Mouse (Mus musculus): ENCODE results near the gene Olfr1504.
"Not testable (repeated sequence)": the region's sequence is repeated elsewhere in the genome, so short reads cannot be mapped to it uniquely, and the experiment has no call there.

Gene Olfr1504

DNA sequence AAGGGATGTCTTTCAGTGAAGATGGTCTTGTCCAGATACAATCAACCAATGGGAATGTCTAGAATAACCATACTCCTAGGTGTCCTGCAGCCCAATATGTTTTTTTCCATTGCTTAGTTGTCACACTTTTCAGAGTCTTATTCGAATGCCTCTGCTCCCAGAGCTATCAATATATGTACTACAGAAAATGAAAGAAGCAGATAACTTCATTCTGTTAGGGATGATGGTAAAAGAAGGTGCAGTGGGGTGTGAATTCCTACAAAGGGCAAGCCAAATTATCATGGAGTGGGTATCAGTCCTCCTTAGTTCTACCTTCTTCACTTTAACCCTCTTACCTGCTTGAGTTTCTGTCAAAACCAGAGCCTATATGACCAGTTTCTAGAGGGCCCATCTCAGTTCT, at the start of gene Olfr1504:
Olfr1504 (minus strand) TSS at position 101 of the 400 bp plus-strand sequence.
- in situ Hi-C loops (cut with MboI, MseI) = no loop called here

DNA sequence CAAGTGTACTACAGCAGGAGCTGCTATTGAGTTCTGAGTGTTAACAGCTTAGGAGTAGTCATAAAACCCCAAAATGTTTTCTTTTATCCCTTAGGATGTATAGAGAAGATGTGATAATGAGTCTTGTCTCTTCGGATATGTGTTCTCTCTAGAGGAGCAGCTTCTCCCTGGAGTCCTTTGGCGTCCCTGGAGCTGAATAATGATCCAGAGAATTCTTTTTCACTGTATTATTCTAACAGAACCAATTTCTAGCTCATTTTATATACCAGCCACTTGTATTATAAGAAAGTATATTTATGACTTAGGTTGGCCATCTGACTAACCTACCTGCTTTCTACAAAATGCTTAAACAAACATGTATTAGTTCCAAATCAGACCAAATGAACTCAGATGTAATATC, 15.5 kb upstream of the Olfr1504 start, which contains the start of gene Olfr1505:
Olfr1505 (plus strand) TSS at position 301 of the 400 bp plus-strand sequence.
- in situ Hi-C loops (cut with MboI, MseI) = no loop called here

DNA sequence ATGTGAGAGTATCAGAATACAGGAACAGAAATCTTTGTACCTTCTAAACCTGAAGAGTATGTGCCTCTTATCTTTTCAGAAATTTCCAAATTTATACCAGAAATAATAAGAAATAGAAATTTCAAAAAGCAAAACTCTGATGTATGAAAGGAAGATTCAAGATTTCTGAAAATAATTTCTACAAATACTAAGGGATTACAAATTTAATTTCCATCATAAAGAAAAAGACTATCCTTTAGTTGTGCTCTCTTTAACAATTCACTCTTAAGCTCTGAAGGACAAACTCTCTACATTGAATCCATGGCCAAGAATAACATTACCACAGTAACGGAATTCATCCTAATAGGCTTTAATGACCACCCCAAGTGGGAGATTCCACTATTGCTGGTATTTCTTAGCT, 36.2 kb downstream of the Olfr1504 start, which contains the start of gene Olfr1502:
Olfr1502 (plus strand) TSS at position 301 of the 400 bp plus-strand sequence.
- in situ Hi-C loops (cut with MboI, MseI) = no loop called here

DNA sequence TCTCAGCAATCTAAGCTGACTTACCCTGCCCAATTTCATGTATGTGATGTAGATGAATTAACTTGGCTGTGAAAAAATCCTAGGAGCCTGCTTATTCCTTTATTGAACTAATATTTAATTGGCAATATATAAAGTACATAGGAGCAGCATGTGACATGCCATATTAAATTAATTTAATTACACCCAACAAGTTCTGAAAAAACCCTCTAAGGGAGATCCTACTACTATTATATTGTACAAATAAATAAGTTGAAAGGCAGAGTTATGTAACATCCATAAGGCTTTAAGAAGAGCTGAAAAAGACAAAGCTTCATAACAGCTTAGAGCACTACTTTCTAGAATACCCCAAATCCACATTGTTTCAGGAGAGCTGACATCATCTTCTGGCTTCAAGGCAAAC, 47.1 kb downstream of the Olfr1504 start, which contains the start of gene Olfr1501:
Olfr1501 (minus strand) TSS at position 101 of the 400 bp plus-strand sequence.
- in situ Hi-C loops (cut with MboI, MseI) = not testable (repeated sequence)
